Mouse (Mus musculus) ES-Bruce4 (cell line): ENCODE data around the gene Mark4.

Experiments
- CTCF ChIP-seq: IDR thresholded peaks from one replicate; pipeline ENCODE4 v1.8.1; 2011; ENCODE audit warnings: low read depth, low read length
- EP300 ChIP-seq: IDR thresholded peaks from 2 replicates; pipeline ENCODE4 v1.6.1; 2011; ENCODE audit warnings: low read depth, low read length; ENCODE audit not compliant: insufficient read depth
- POLR2A ChIP-seq: IDR thresholded peaks from one replicate; pipeline ENCODE4 v1.8.1; 2011; ENCODE audit warnings: low read length; ENCODE audit not compliant: insufficient read depth

DNA sequence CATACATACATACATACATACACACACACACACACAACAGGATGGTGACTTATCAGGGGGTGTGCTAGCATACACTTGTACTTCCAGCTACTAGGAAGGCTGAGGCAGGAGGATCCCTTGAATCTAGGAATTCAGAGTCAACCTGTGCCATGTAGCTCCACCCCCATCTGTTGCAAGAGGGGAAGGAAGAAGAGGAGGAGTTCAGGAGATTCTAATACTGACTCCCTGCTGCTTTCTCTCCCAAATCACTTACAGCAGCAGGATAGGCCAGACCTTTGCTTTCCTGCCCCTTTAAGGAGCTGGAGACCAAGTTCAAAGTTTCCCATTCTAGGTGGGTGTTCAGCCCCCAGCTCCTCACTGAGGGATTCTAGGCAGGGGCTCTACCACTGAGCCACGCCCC lies 26.9 kb upstream of the Mark4 start:
- no peak for TF ChIP-seq CTCF
- TF ChIP-seq POLR2A = no peak
- TF ChIP-seq EP300 = no peak
